Comparison of ENCODE assay signal across 24 mouse cellular contexts in genomic region chr12:73969142-73969541, GRCm38 (mm10). TPM values are rescaled to one million over a fixed set of nuclear protein-coding genes. Genes with fewer than 3 reads are reported as not detected.
DNase-seq lines count a peak whose midpoint lies in the region; ATAC-seq and TF ChIP-seq lines count a peak whose summit lies in the region.
"Had no signal": no experiment of that assay in that cellular context is flagged by ENCODE, and none has a peak within 500 bp of the region (broad histone marks: within the 10 kb centered on the region; RNA-seq: fewer than 3 reads in every experiment).

No protein-coding gene starts in this region.

- H3K27me3 ChIP-seq in heart, embryonic 10.5 days (ENCODE audit: insufficient read depth, poor library complexity, severe bottlenecking): no peaks in the 10 kb centered on the region
- H3K27me3 ChIP-seq in CH12.LX (replicated peaks): no peaks in the 10 kb centered on the region
- H3K27me3 ChIP-seq in MEL (ENCODE audit: control insufficient read depth in 1 of 2, insufficient read depth in 2 of 2, low read length in 2 of 2): no peaks in the 10 kb centered on the region; a peak in 1 of 4 replicates
- no peaks in the 10 kb centered on the region for H3K27me3 ChIP-seq in kidney, embryonic 14.5 days (ENCODE audit: control insufficient read depth, insufficient read depth, low read length)
- H3K27me3 ChIP-seq: Patski had no signal

- H3K9ac ChIP-seq in CH12.LX (ENCODE audit: insufficient read depth, low read depth) (no peak overlapping the region), MEL (ENCODE audit: control insufficient read depth, low read depth, low read length, poor library complexity, severe bottlenecking) (no peak overlapping the region)
- H3K9ac ChIP-seq in kidney, embryonic 14.5 days (ENCODE audit: low read depth, low read length): no peak overlapping the region

- dilution Hi-C loops in CH12.LX (cut with MboI; ENCODE audit: extremely low pct_ligation_motif_present, extremely low pct_unique_long_range_greater_than_20kb, low sequenced_read_pairs): no loop called here

- no peak for TF ChIP-seq CTCF in CH12.LX (conservative IDR thresholded peaks at IDR 0.05 in 1 of 2, IDR thresholded peaks at IDR 0.05 in 1 of 2; ENCODE audit: low read depth in 2 of 2, low read length in 2 of 2)
- no peak for TF ChIP-seq CTCF in MEL (IDR thresholded peaks at IDR 0.05 in 2 of 3, conservative IDR thresholded peaks at IDR 0.05 in 1 of 3; ENCODE audit: control insufficient read depth in 1 of 3, insufficient read depth in 1 of 3, low read depth in 2 of 3, low read length in 3 of 3, poor library complexity in 1 of 3, severe bottlenecking in 1 of 3)

- in situ Hi-C loops in CH12.LX (cut with MboI; ENCODE audit: low pct_ligation_motif_present, low pct_unique_long_range_greater_than_20kb, low sequenced_read_pairs): no loop called here

- no peak overlapping the region for H3K27ac ChIP-seq in heart, embryonic 10.5 days
- H3K27ac ChIP-seq in CH12.LX (ENCODE audit: insufficient read depth, low read depth) (no peak overlapping the region), MEL (ENCODE audit: control insufficient read depth, low read depth, low read length) (no peak overlapping the region)
- H3K27ac ChIP-seq in kidney, embryonic 14.5 days (ENCODE audit: low read depth, low read length): no peak overlapping the region

- H3K36me3 ChIP-seq in heart, embryonic 10.5 days: peaks cover 66% of the 10 kb centered on the region
- H3K36me3 ChIP-seq in CH12.LX (replicated peaks in 1 of 2; ENCODE audit: control insufficient read depth in 1 of 2, insufficient read depth in 1 of 2, low read length in 1 of 2): peaks cover 27 to 59% of the 10 kb centered on the region in 2 experiments
- peaks cover 11 to 21% of the 10 kb centered on the region in 2 experiments for H3K36me3 ChIP-seq in MEL (ENCODE audit: control insufficient read depth in 1 of 2, insufficient read depth in 2 of 2, low read length in 2 of 2)
- peaks cover 50% of the 10 kb centered on the region for H3K36me3 ChIP-seq in kidney, embryonic 14.5 days (ENCODE audit: control insufficient read depth, insufficient read depth, low read length)

- peak; percentile 49 for DNase-seq in heart, adult 11 months
- no peak for DNase-seq in heart, embryonic 10.5 days (ENCODE audit: low spot score)
- DNase-seq in CH12.LX (ENCODE audit: extremely low read depth): no peak
- no peak for DNase-seq in MEL (ENCODE audit: low read depth, low spot score)
- no peak for DNase-seq in cerebellum, adult 18-20 months
- DNase-seq: adrenal gland, adult 2 months; adrenal gland, adult 8-10 months; adrenal gland, postnatal 10 days; adrenal gland, postnatal 14 days; adrenal gland, postnatal 25 days; adrenal gland, postnatal 36 days; B cell, adult 2 months; cerebellum, adult 11 months; cerebellum, adult 11-12 months; cerebellum, adult 2 months; cerebellum, adult 8-10 months; cerebellum, adult 9-10 months had no signal

- no peak for TF ChIP-seq EP300 in CH12.LX (IDR thresholded peaks at IDR 0.05; ENCODE audit: low read length)
- no peak for TF ChIP-seq EP300 in MEL (IDR thresholded peaks at IDR 0.05; ENCODE audit: low read depth in 1 of 2, low read length in 2 of 2)

- 93% methylated on average over 8 of the region's 8 CpGs for WGBS in heart, embryonic 10.5 days
- 93% methylated on average over 8 of the region's 8 CpGs for WGBS in kidney, embryonic 14.5 days

- H3K79me2 ChIP-seq in CH12.LX (replicated peaks; ENCODE audit: control insufficient read depth, extremely low read depth, insufficient read depth, poor library complexity, severe bottlenecking): peaks cover 6% of the 10 kb centered on the region
- H3K79me2 ChIP-seq in MEL (ENCODE audit: control insufficient read depth, insufficient read depth, low read length, poor library complexity): peaks cover 18% of the 10 kb centered on the region

- H3K4me2 ChIP-seq in CH12.LX (ENCODE audit: insufficient read depth, low read depth, poor library complexity, severe bottlenecking): no peak overlapping the region
- H3K4me2 ChIP-seq in kidney, embryonic 14.5 days (replicated peaks; ENCODE audit: low read depth, low read length): no peak overlapping the region

- TF ChIP-seq RAD21 in CH12.LX (IDR thresholded peaks at IDR 0.05; ENCODE audit: low read depth, low read length) (no peak), MEL (IDR thresholded peaks at IDR 0.05; ENCODE audit: low read depth, low read length) (no peak)

- no peak overlapping the region for H3K4me3 ChIP-seq in heart, embryonic 10.5 days
- no peak overlapping the region for H3K4me3 ChIP-seq in CH12.LX (replicated peaks in 1 of 3; ENCODE audit: low read depth in 2 of 3, low read length in 2 of 3, poor library complexity in 1 of 3)
- H3K4me3 ChIP-seq in MEL (ENCODE audit: control insufficient read depth in 1 of 2, insufficient read depth in 1 of 2, low read depth in 2 of 2, low read length in 2 of 2): no peak overlapping the region
- H3K4me3 ChIP-seq in kidney, embryonic 14.5 days (ENCODE audit: low read length): no peak overlapping the region

- ATAC-seq in kidney, embryonic 14.5 days (ENCODE audit: low FRiP score, low TSS enrichment): no peak
- ATAC-seq: activated CD4-positive, CD25-positive, alpha-beta regulatory T cell, adult 4 months; CD4-positive, CD25-positive, alpha-beta regulatory T cell, adult 4 months; Patski had no signal

- peaks cover 7% of the 10 kb centered on the region for H3K4me1 ChIP-seq in heart, embryonic 10.5 days
- H3K4me1 ChIP-seq in CH12.LX (ENCODE audit: control insufficient read depth in 1 of 2, insufficient read depth in 2 of 2) (peaks cover 0 to 16% of the 10 kb centered on the region in 2 experiments; a peak in 3 of 4 replicates), MEL (ENCODE audit: control insufficient read depth in 1 of 2, insufficient read depth in 2 of 2, low read length in 2 of 2) (peaks cover 0 to 8% of the 10 kb centered on the region in 2 experiments; a peak in 1 of 4 replicates)
- no peaks in the 10 kb centered on the region; the same call in 1 of the 2 replicates for H3K4me1 ChIP-seq in kidney, embryonic 14.5 days (ENCODE audit: control insufficient read depth, insufficient read depth, low read length)

- TF ChIP-seq POLR2A in CH12.LX (IDR thresholded peaks at IDR 0.05; ENCODE audit: low read depth, low read length) (no peak), MEL (IDR thresholded peaks at IDR 0.05; ENCODE audit: control insufficient read depth in 1 of 2, insufficient read depth in 1 of 2, low read depth in 1 of 2, low read length in 2 of 2, poor library complexity in 1 of 2) (no peak)

- peaks cover 8% of the 10 kb centered on the region for H3K9me3 ChIP-seq in heart, embryonic 10.5 days
- H3K9me3 ChIP-seq in CH12.LX (replicated peaks; ENCODE audit: low read length) (peaks cover 14% of the 10 kb centered on the region), MEL (replicated peaks; ENCODE audit: insufficient read depth, low read length) (no peaks in the 10 kb centered on the region)
- H3K9me3 ChIP-seq in kidney, embryonic 14.5 days (ENCODE audit: control insufficient read depth, low read length): peaks cover 5% of the 10 kb centered on the region

TF ChIP-seq in CH12.LX, 34 proteins besides CTCF, POLR2A, EP300 and RAD21:
- TF ChIP-seq CHD1 (IDR thresholded peaks at IDR 0.05; ENCODE audit: low read depth, low read length) (no peak), ZKSCAN1 (IDR thresholded peaks at IDR 0.05; ENCODE audit: borderline replicate concordance, low read depth, low read length) (peak; percentile 92), KAT2A (IDR thresholded peaks at IDR 0.05; ENCODE audit: insufficient replicate concordance, low read length) (no peak)

TF ChIP-seq in MEL, 35 proteins besides CTCF, POLR2A, EP300 and RAD21:
- no peak for TF ChIP-seq SIN3A (IDR thresholded peaks at IDR 0.05; ENCODE audit: low read length)
- TF ChIP-seq MYC (IDR thresholded peaks at IDR 0.05; ENCODE audit: low read depth, low read length): no peak
- peak; percentile 98 for TF ChIP-seq ZKSCAN1 (IDR thresholded peaks at IDR 0.05; ENCODE audit: low read depth, low read length)
- no peak for TF ChIP-seq KAT2A (conservative IDR thresholded peaks at IDR 0.05; ENCODE audit: low read depth, low read length)
- no peak for TF ChIP-seq CHD1 (IDR thresholded peaks at IDR 0.05; ENCODE audit: low read depth, low read length)
TF ChIP-seq in MEL: peak in this region for 1.

RNA-seq across cellular contexts. Expression of gene Snapc1, which starts 4.9 kb away (rescaled TPM):
- 20.8 and 24.1 TPM in 2 replicates for polyA plus RNA-seq in heart, embryonic 10.5 days (2016; fragmentation: Nextera tagmentation; extraction: Ambion mirVana)
- total RNA-seq in CH12.LX (2012; rRNA removed) (9.7 and 13.3 TPM in 2 replicates), CH12.LX (2014; rRNA removed) (7.7 TPM in 2 replicates), MEL (2012; rRNA removed) (10.1 and 13.7 TPM in 2 replicates)
- polyA plus RNA-seq in CH12.LX (2012; ENCODE audit: insufficient read length, low read depth) (19.7 and 24.0 TPM in 2 replicates), MEL (2012; ENCODE audit: insufficient read depth in 1 of 2, insufficient read length in 2 of 2, low read depth in 1 of 2, low replicate concordance in 2 of 2, missing spikeins in 1 of 2) (10 to 100 TPM in 1 of 2 experiments, not detected in 1; 19.2 TPM)
- polyA plus RNA-seq in kidney, embryonic 14.5 days (2014; fragmentation: Nextera tagmentation; extraction: Ambion mirVana): 15.1 and 16.1 TPM in 2 replicates

RNA-seq across cellular contexts. Expression of gene Syt16, which starts 28.3 kb away (rescaled TPM):
- polyA plus RNA-seq in heart, embryonic 10.5 days (2016; fragmentation: Nextera tagmentation; extraction: Ambion mirVana): 0.32 and 0.33 TPM in 2 replicates
- not detected in 2 replicates for total RNA-seq in CH12.LX (2012; rRNA removed)
- total RNA-seq in CH12.LX (2014; rRNA removed): 0.05 TPM in 2 replicates
- not detected in 2 replicates for polyA plus RNA-seq in CH12.LX (2012; ENCODE audit: insufficient read length, low read depth)
- not detected in 2 replicates for total RNA-seq in MEL (2012; rRNA removed)
- polyA plus RNA-seq in MEL (2012; ENCODE audit: insufficient read depth in 1 of 2, insufficient read length in 2 of 2, low read depth in 1 of 2, low replicate concordance in 2 of 2, missing spikeins in 1 of 2): under 1 TPM in 1 of 2 experiments, not detected in 1; 0.07 TPM
- 0.24 and 1.2 TPM in 2 replicates for polyA plus RNA-seq in kidney, embryonic 14.5 days (2014; fragmentation: Nextera tagmentation; extraction: Ambion mirVana)
- polyA plus RNA-seq: activated CD4-positive, CD25-positive, alpha-beta regulatory T cell, adult 4 months; CD4-positive, CD25-positive, alpha-beta regulatory T cell, adult 4 months; G1E; Patski had no signal

RNA-seq across cellular contexts. Expression of gene Gm49321, which starts 31.7 kb away (rescaled TPM):
- polyA plus RNA-seq in heart, embryonic 10.5 days (2016; fragmentation: Nextera tagmentation; extraction: Ambion mirVana): 13.8 and 15.8 TPM in 2 replicates
- 1.2 TPM in 1 of 2 replicates, not detected in the other for total RNA-seq in CH12.LX (2012; rRNA removed)
- not detected in 2 replicates for total RNA-seq in CH12.LX (2014; rRNA removed)
- 3.0 TPM in 1 of 2 replicates, not detected in the other for polyA plus RNA-seq in CH12.LX (2012; ENCODE audit: insufficient read length, low read depth)
- total RNA-seq in MEL (2012; rRNA removed): not detected in 2 replicates
- 1 to 10 TPM in 1 of 2 experiments, not detected in 1; 5.3 TPM for polyA plus RNA-seq in MEL (2012; ENCODE audit: insufficient read depth in 1 of 2, insufficient read length in 2 of 2, low read depth in 1 of 2, low replicate concordance in 2 of 2, missing spikeins in 1 of 2)
- 8.7 and 13.9 TPM in 2 replicates for polyA plus RNA-seq in kidney, embryonic 14.5 days (2014; fragmentation: Nextera tagmentation; extraction: Ambion mirVana)
- polyA plus RNA-seq: adrenal gland, adult 2 months; brain, embryonic 14.5 days; C2C12; cerebellum, adult 2 months; G1E had no signal
